Mouse (Mus musculus): ENCODE measurements around the gene Olfr855.

The Olfr855 gene

DNA sequence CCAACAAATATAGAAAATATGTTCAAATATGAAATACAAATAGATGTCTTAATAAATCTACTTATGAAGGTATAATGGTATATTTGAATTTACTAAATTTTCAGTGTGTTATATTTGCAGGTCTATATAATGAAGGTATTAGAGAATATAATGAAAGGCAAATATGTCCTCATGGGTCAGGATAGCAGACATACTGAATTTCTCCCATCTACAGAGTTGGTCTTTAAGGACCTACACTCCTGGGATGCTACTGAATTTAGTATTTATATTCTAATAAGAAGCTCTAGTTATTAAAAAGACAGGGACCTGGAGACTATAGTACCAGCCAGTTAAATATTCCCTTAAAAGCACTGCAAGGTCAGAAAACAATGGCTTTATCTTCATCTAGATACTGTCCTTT lies at the start of gene Olfr855:
TSS of gene Olfr855 (plus strand) at position 301 of the 400 bp plus-strand sequence.
- DNase-seq (ENCODE audit: extremely low read depth, low read depth, low spot score), result no peak

DNA sequence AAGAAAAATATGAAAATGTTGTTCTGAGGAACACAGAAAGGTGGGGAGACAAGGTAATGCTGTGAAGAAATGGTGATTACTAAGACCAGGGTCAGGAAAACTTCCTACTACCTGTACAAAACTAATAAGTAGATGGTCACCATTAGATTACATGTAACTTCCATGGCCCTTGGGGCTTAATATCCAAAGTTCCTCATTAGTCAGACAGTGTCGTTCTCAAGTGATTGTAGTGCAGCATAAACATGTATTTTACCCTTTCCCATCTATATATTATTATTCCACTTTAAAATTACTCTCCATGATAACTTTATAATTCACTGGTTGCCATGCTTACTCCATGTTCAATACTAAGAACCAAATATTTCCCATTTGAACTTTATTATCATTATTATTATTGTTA lies 41.4 kb upstream of the Olfr855 start, which contains the start of gene Olfr853:
TSS of gene Olfr853 (minus strand) at position 101 of the 400 bp plus-strand sequence.
- DNase-seq (ENCODE audit: extremely low read depth, low read depth, low spot score), result no peak

DNA sequence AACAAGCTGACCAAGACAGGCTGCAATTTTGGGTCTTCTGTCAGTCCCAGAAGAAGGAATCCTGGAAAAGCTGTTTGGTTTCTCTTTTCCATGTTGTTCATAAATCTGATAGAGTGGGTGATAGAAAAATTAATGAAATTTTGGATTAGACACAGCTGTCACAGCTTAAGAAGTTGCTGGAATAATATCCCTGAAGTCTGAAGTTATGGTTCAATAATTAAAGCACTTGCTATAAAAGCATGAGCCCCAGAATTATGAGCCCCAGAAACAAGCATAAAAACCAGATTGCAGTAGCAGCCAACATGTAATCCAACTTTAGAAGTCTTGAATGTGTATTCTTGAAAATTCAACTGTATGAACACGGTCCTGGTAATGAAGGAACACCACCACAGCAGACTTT lies 15.1 kb upstream of the Olfr855 start, which contains the start of gene Olfr854:
TSS of gene Olfr854 (minus strand) at position 101 of the 400 bp plus-strand sequence.
- DNase-seq (ENCODE audit: extremely low read depth, low read depth, low spot score), result no peak

DNA sequence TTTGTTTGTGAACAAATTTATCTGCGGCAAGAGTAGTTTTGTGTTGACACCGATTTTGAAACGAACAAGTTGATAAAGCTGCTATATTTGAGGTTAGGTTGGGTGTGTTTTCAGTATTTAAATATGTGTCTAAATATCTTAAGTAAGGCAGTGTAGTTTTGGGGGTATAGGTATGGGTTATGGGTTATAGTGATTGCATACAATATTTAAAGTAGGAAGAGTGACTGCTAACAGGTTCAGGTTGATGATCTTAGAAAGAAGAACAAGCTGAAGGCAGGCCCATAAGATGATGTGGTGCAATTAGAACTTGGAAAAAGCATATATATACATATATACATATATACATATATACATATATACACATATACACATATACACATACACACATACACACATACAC lies 38.9 kb downstream of the Olfr855 start:
- DNase-seq (ENCODE audit: extremely low read depth, low read depth, low spot score), result no peak

DNA sequence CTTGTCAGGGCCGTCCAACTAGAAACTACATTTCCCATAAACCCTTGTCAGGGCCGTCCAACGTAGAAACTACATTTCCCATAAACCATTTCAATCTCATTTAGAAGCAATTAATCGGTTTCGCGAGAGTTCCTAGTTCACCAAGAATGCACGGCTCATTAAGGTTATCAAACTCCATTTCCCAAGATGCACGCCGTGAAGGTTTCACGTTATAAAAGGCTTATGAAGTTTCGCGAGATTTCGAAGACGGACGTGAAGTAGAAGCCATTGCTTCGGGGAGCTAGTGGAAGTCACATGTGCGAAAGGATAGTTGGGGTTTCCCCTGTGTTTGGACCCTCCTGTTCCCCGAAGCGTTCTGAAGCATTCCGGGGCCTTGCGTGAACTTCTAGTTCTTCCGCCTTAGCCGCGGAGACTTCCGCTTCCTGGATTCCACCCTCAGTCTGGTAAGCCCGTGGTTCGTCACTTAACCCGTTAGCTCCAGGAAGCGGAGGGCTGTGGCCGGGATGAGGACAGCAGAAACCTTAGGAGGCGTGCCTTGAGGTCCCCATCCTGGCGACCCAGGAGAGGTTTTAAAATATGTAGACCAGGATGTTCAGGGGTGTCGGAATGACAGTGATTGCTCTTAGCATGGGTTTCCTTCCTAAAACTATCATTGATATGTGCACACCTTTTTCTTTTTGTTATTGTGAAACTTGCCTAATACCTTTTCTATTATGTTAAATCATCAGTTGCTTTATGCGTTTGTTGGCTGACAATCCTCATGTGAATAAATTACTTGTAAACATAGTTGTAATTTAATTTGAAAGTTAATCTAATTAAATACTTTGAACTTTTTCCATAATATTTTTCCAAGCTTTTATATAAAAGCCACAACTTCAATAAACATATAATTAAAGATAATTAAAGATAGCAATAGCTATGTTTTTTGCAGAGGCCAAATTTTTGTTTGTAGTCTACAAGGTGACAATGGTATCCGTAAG lies 39.7 kb downstream of the Olfr855 start, which contains the start of gene Zfp317:
TSS of gene Zfp317 (plus strand) at position 260 of the 980 bp plus-strand sequence.
- DNase-seq (ENCODE audit: extremely low read depth, low read depth, low spot score), result peak; percentile 99

DNA sequence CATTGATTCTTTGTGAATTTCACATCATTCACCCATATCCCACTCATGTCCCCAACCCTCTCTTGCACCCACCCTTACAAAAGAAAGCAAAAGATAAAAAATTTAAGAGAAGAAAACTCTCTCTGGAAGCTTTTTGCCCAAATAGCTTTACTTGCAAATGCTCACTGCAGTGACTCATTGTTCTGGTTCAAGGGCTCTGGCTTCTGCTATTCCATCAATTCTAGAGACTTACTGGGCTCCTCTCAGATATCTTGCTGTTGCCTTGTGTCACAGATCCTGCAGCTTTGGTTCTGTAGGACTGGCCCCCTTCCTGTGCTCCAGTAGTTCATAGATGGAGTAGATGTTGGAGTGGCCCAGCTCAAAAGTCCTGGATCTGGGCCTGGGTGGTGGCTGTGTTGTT lies 47.2 kb downstream of the Olfr855 start:
- no peak for DNase-seq (ENCODE audit: extremely low read depth, low read depth, low spot score)
